Mouse (Mus musculus) heart, embryonic 14.5 days (tissue): ENCODE results near the gene Cd38. TPM values are rescaled to one million over a fixed set of nuclear protein-coding genes. Genes with fewer than 3 reads are reported as not detected.

ENCODE experiments used
- ATAC-seq: fragments of 200-750 bp; cut with Nextera tagmentation; 2 replicates; pipeline ENCODE4 v1.8.0; 2017; ENCODE audit warnings: low read depth, moderate TSS enrichment; ENCODE audit not compliant: insufficient number of reproducible peaks, insufficient read depth, low FRiP score
- H3K27ac ChIP-seq, 2 experiments: fragments of 200-500 bp in 1 of 2; fragments of 300-500 bp in 1 of 2; sonication (generic) in 1 of 2; replicated peaks in 1 of 2; 2 replicates each; pipeline ENCODE4 v1.5.1; 2012 to 2014; ENCODE audit warnings: low read depth in 2 of 2, low read length in 2 of 2, control low read depth in 1 of 2, mild to moderate bottlenecking in 1 of 2, mixed read lengths in 1 of 2; ENCODE audit not compliant: control insufficient read depth in 1 of 2, insufficient read depth in 1 of 2
- H3K27me3 ChIP-seq: fragments of 300-500 bp; sonication (generic); 2 replicates; pipeline ENCODE4 v1.6.1; 2014; ENCODE audit warnings: mild to moderate bottlenecking, low read length, control low read depth; ENCODE audit not compliant: control insufficient read depth, insufficient read depth
- H3K36me3 ChIP-seq: fragments of 300-500 bp; sonication (generic); 2 replicates; pipeline ENCODE4 v1.6.1; 2014; ENCODE audit warnings: mild to moderate bottlenecking, control low read depth, low read length, mixed read lengths; ENCODE audit not compliant: control insufficient read depth, insufficient read depth
- H3K4me1 ChIP-seq, 2 experiments: fragments of 200-500 bp in 1 of 2; fragments of 300-500 bp in 1 of 2; sonication (generic) in 1 of 2; 2 replicates each; pipeline ENCODE4 v1.6.1; 2012 to 2014; ENCODE audit warnings: low read length in 2 of 2, control low read depth in 1 of 2, mixed read lengths in 1 of 2; ENCODE audit not compliant: control insufficient read depth in 2 of 2, insufficient read depth in 2 of 2
- H3K4me2 ChIP-seq: fragments of 300-500 bp; sonication (generic); 2 replicates; pipeline ENCODE4 v1.6.1; 2014; ENCODE audit warnings: mild to moderate bottlenecking, low read length
- H3K4me3 ChIP-seq, 2 experiments: fragments of 200-500 bp in 1 of 2; fragments of 300-500 bp in 1 of 2; sonication (generic) in 1 of 2; 2 replicates each; pipeline ENCODE4 v1.5.1; 2012 to 2014; ENCODE audit warnings: low read length in 2 of 2, mild to moderate bottlenecking in 2 of 2, control low read depth in 1 of 2, low read depth in 1 of 2, moderate library complexity in 1 of 2; ENCODE audit not compliant: control insufficient read depth in 1 of 2, insufficient read depth in 1 of 2
- H3K9ac ChIP-seq: fragments of 300-500 bp; sonication (generic); 2 replicates; pipeline ENCODE4 v1.6.1; 2014; ENCODE audit warnings: mild to moderate bottlenecking, low read length
- H3K9me3 ChIP-seq: fragments of 300-500 bp; sonication (generic); 2 replicates; pipeline ENCODE4 v1.6.1; 2016; ENCODE audit warnings: low read length, control low read depth; ENCODE audit not compliant: control insufficient read depth
- WGBS: fragments of 180-500 bp; shearing (Covaris S2); extraction: QIAGEN DNeasy Blood & Tissue Kit; methylation state at CpG from one replicate; pipeline ENCODE4 v1.1.7; 2014; 5-methylcytosine and 5-hydroxymethylcytosine counted together
- polyA plus RNA-seq: library from polyadenylated mRNA; unstranded; fragments of >200 nt; fragmentation: Nextera tagmentation; extraction: Ambion mirVana; gene quantifications from 2 replicates; pipeline ENCODE4 v1.2.1, GENCODE M21; 2014

Cd38 gene
- 23.4 and 25.3 TPM in 2 replicates for polyA plus RNA-seq

GRCm38 (mm10) chr5:43868253-43868652 is at the start of gene Cd38:
TSS of gene Cd38 (plus strand) at chr5:43868553.
- Histone ChIP-seq H3K4me2 (peak within 1 kb of the TSS; percentile 90), H3K9me3 (no peaks in the 10 kb centered on the region), H3K4me3 (peak within 1 kb of the TSS; percentile 52 to 62), H3K27ac (peak within 1 kb of the TSS; percentile 70), H3K27me3 (no peaks in the 10 kb centered on the region), H3K36me3 (no peaks in the 10 kb centered on the region), H3K9ac (peak within 1 kb of the TSS; percentile 73), H3K4me1 (peaks cover 2 to 6% of the 10 kb centered on the region in 2 experiments; a peak in 3 of 4 replicates)
- ATAC-seq: no peak

- H3K9me3 ChIP-seq: no peaks in the 10 kb centered on the region
- no peaks in the 10 kb centered on the region for H3K27me3 ChIP-seq
- H3K36me3 ChIP-seq: no peaks in the 10 kb centered on the region
- no peak within 1 kb of the TSS for H3K9ac ChIP-seq
- H3K4me3 ChIP-seq: no peak within 1 kb of the TSS
- ATAC-seq: no peak
- 44% methylated on average over 12 of the region's 12 CpGs for WGBS
- H3K27ac ChIP-seq: no peak within 1 kb of the TSS
- no peaks in the 10 kb centered on the region for H3K4me1 ChIP-seq
- H3K4me2 ChIP-seq: no peak within 1 kb of the TSS
These were observed 49.7 kb upstream of the Cd38 start, which contains the start of gene Bst1 for GRCm38 (mm10) chr5:43818695-43819094. TSS of gene Bst1 (plus strand) at chr5:43818885.

- no peak for ATAC-seq
- Histone ChIP-seq H3K36me3 (no peaks in the 10 kb centered on the region), H3K27me3 (no peaks in the 10 kb centered on the region), H3K4me1 (no peaks in the 10 kb centered on the region), H3K4me3 (no peak overlapping the region), H3K9me3 (no peaks in the 10 kb centered on the region), H3K27ac (no peak overlapping the region), H3K9ac (no peak overlapping the region), H3K4me2 (no peak overlapping the region)
- 41% methylated on average over 11 of the region's 11 CpGs for WGBS
These were observed 47.6 kb upstream of the Cd38 start for GRCm38 (mm10) chr5:43820785-43821184.

GRCm38 (mm10) chr5:43821538-43821937 is 46.8 kb upstream of the Cd38 start, which contains the start of gene Fbxl5:
TSS of gene Fbxl5 (minus strand) at chr5:43821638.
- H3K9me3 ChIP-seq: no peaks in the 10 kb centered on the region
- H3K4me2 ChIP-seq: no peak within 1 kb of the TSS
- no peak within 1 kb of the TSS for H3K4me3 ChIP-seq
- H3K36me3 ChIP-seq: no peaks in the 10 kb centered on the region
- no peak for ATAC-seq
- no peaks in the 10 kb centered on the region for H3K27me3 ChIP-seq
- H3K4me1 ChIP-seq: no peaks in the 10 kb centered on the region
- H3K27ac ChIP-seq: no peak within 1 kb of the TSS
- WGBS: 75% methylated on average over 19 of the region's 19 CpGs
- no peak within 1 kb of the TSS for H3K9ac ChIP-seq

- H3K9ac ChIP-seq: no peak overlapping the region
These were observed 46.2 kb upstream of the Cd38 start for GRCm38 (mm10) chr5:43822199-43822598.

GRCm38 (mm10) chr5:43822824-43823223 is 45.5 kb upstream of the Cd38 start:
- Histone ChIP-seq H3K36me3 (no peaks in the 10 kb centered on the region), H3K9ac (no peak overlapping the region), H3K27me3 (no peaks in the 10 kb centered on the region), H3K9me3 (no peaks in the 10 kb centered on the region), H3K4me3 (no peak overlapping the region), H3K4me1 (no peaks in the 10 kb centered on the region), H3K4me2 (no peak overlapping the region), H3K27ac (no peak overlapping the region)
- 57% methylated on average over 3 of the region's 3 CpGs for WGBS
- no peak for ATAC-seq

More at GRCm38 (mm10) chr5:43822199-43822598, 46.2 kb upstream of the Cd38 start:
- no peak for ATAC-seq
- Histone ChIP-seq H3K36me3 (no peaks in the 10 kb centered on the region), H3K4me1 (no peaks in the 10 kb centered on the region), H3K27me3 (no peaks in the 10 kb centered on the region), H3K4me3 (no peak overlapping the region), H3K27ac (no peak overlapping the region), H3K9me3 (no peaks in the 10 kb centered on the region), H3K4me2 (no peak overlapping the region)
- WGBS: 91% methylated on average over 8 of the region's 8 CpGs

GRCm38 (mm10) chr5:43824580-43824979 is 43.8 kb upstream of the Cd38 start:
- Histone ChIP-seq H3K9me3 (no peaks in the 10 kb centered on the region), H3K36me3 (no peaks in the 10 kb centered on the region), H3K4me1 (no peaks in the 10 kb centered on the region), H3K9ac (no peak overlapping the region), H3K27me3 (no peaks in the 10 kb centered on the region), H3K27ac (no peak overlapping the region), H3K4me3 (no peak overlapping the region), H3K4me2 (no peak overlapping the region)
- no peak for ATAC-seq
- 83% methylated on average over 3 of the region's 3 CpGs for WGBS

GRCm38 (mm10) chr5:43826883-43827282 is 41.5 kb upstream of the Cd38 start:
- no peak overlapping the region for H3K9ac ChIP-seq
- 79% methylated on average over 2 of the region's 2 CpGs for WGBS
- ATAC-seq: no peak
- H3K4me2 ChIP-seq: no peak overlapping the region
- no peak overlapping the region for H3K4me3 ChIP-seq
- H3K27ac ChIP-seq: no peak overlapping the region
- no peaks in the 10 kb centered on the region for H3K4me1 ChIP-seq
- no peaks in the 10 kb centered on the region for H3K27me3 ChIP-seq
- H3K9me3 ChIP-seq: no peaks in the 10 kb centered on the region
- H3K36me3 ChIP-seq: no peaks in the 10 kb centered on the region
